Mouse (Mus musculus) brown adipose tissue, adult 24 weeks (tissue): ENCODE data around the gene Gm11639. TPM values are rescaled to one million over a fixed set of nuclear protein-coding genes. Genes with fewer than 3 reads are reported as not detected.

Experiments used
- H3K27ac ChIP-seq: fragments of 200-500 bp; replicated peaks from 2 replicates; pipeline ENCODE4 v1.5.1; 2012; ENCODE audit warnings: low read depth, mild to moderate bottlenecking, low read length
- H3K4me1 ChIP-seq: fragments of 200-500 bp; 2 replicates; pipeline ENCODE4 v1.6.1; 2012; ENCODE audit warnings: low read length, mixed read lengths; ENCODE audit not compliant: control insufficient read depth, insufficient read depth, insufficient read length
- H3K4me3 ChIP-seq: fragments of 200-500 bp; 2 replicates; pipeline ENCODE4 v1.5.1; 2012; ENCODE audit warnings: low read depth, mild to moderate bottlenecking, low read length, moderate library complexity; ENCODE audit not compliant: insufficient read depth
- polyA plus RNA-seq: library from polyadenylated mRNA; stranded (reverse); fragments of >200 nt; gene quantifications from 2 replicates; pipeline ENCODE4 v1.2.4, GENCODE M21; 2012; ENCODE audit not compliant: missing spikeins, insufficient read depth, insufficient read length

Gene Gm11639
- polyA plus RNA-seq, 1 experiment: not detected

DNA sequence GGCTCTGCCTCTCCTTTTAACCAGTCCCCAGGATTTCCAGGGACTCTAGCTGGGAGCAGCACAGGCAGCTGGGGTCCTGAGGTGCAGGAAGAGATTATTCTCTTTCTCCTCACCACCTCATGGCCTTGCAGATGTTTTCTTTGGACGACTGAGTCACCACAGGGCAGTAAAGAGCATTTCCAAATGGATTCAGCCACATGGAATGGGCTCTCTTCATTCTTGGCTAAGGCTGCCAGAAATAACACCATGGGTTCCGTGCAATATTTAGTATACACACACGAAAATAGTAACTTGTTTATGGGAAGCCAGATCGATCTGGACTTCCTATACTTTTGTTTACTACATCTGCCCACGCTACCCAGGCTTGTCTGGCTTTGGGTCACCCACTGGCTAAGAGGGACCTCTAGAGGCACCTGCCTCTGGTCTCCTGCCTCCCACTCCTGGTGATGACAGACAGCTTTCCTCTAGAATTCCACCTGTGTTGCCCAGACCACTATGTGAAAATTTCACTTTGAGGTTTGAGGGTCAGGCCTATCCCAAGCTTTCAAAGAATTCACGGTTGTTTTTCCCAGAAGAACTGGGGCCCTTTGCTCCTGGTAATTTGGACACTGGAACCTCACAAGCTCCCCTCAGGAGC lies 22.1 kb upstream of the Gm11639 start:
- Histone ChIP-seq H3K4me1 (no peaks in the 10 kb centered on the region), H3K27ac (no peak overlapping the region), H3K4me3 (no peak overlapping the region)

DNA sequence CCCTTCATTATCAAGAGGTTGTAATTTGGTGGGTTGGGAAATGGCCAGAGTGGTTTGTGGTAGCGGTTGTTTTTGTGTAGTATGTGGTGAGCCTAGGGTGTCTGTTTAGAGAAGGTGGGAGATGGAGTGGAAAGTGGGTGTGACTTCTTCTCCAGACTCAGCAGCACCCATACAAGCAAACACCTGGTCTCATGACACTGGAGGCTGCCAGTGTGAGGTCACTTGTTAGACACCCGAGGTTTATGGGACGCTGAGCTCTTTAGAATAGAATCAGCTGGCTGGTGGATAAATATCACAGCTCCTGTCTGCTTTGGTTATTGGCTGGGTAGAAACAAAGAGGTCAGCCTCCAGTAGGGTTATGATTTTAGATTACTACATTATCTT lies 21.6 kb upstream of the Gm11639 start:
- Histone ChIP-seq H3K4me1 (no peaks in the 10 kb centered on the region), H3K4me3 (no peak overlapping the region), H3K27ac (no peak overlapping the region)

DNA sequence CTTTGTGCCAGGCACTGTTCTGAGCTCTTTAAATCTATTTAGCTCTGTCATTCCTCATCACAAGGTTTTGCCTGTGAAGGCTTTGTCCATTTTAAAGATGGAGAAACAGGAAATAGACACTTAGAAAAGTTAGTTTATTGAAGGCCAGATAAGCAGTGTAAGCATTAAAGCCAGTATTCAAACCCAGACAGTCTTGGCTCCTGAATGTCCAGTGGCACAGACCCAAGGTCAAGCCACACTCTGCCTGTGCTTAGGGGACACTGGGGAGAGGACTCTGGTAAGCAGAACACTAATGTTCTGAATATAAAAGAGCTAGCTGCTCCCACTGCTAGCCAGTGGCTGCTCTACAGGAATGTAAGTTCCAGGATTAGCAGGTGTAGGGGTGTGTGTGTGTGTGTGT lies 21.1 kb upstream of the Gm11639 start:
- Histone ChIP-seq H3K27ac (no peak overlapping the region), H3K4me1 (no peaks in the 10 kb centered on the region), H3K4me3 (no peak overlapping the region)

DNA sequence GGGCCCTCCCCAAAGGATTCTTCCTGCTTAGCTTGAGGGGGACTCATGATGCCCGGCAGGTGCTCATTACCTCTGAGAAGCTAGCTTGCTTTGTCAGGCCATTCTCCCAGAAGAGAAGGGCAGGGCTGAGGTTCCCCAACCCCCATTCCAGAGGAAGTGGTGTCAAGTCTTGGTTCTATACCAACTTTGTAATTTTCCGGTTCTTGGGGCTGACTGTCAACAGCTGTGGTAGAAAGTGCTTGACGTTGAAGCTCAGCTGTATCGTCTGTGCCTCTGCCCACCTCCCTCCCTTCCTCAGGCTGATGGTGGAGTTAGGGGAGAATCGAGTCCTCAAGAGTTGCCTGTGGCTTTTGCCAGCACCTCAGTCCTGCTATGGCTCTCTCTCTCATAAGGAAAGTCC lies 18.1 kb upstream of the Gm11639 start:
- Histone ChIP-seq H3K4me1 (no peaks in the 10 kb centered on the region), H3K4me3 (no peak overlapping the region), H3K27ac (no peak overlapping the region)

DNA sequence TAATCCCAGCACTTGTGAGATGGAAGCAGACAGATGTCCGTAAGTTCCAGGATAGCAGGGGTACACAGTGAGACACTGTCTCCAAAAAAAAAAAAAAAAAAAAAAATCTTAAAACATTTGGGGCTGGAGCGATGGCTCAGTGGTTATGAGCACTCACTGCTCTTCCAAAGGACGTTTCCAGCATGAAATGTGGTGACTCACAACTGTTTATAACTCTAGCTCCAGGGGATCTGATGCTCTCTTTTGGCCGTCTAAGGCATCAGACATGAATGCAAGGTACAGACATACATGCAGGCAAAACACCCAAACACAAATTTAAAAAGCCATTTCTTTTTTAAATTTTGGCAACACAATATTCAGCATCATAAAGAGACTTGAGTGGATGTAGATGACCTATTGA lies 12.1 kb upstream of the Gm11639 start:
- no peak overlapping the region for H3K27ac ChIP-seq
- H3K4me1 ChIP-seq: no peaks in the 10 kb centered on the region
- no peak overlapping the region for H3K4me3 ChIP-seq

DNA sequence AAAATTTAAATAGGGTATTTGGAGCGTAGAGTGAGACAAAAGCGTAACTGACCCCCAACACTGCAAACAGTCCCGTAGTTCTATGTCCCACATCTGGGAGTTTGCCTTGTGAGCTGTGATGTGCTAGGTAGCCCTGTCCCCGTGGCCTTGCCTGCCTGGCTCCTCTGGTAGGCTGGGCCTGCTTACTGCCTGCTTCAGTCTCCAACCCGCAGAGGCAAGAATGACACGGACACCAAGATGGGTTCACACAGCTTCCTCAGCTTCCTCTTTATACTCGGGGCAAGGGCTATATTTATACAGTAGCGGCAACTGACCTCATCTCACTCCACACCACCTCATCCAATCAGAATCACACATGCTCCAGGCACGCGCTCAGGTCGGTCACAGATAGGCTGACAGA lies 10.7 kb upstream of the Gm11639 start:
- no peaks in the 10 kb centered on the region for H3K4me1 ChIP-seq
- H3K4me3 ChIP-seq: no peak overlapping the region
- H3K27ac ChIP-seq: no peak overlapping the region

DNA sequence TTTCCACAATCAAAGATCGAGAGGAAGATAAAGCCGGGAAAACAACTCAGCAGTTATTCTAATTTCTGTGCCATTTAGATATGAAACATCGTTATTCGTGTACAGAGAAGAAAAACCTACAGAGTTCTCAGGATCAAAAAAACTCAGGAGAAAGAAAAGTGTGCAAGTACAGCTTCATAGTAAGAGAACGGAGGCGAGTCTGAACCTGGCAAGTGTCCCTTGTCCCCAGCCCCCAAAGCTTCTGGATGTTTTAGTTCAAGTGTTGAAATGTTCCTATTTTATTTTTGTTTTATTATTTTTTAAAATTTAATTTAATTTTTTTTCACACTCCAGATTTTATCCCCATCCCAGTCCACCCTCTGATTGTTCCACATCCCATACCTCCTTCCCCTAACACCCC lies 7.7 kb downstream of the Gm11639 start:
- Histone ChIP-seq H3K4me3 (no peak overlapping the region), H3K4me1 (no peaks in the 10 kb centered on the region), H3K27ac (no peak overlapping the region)

DNA sequence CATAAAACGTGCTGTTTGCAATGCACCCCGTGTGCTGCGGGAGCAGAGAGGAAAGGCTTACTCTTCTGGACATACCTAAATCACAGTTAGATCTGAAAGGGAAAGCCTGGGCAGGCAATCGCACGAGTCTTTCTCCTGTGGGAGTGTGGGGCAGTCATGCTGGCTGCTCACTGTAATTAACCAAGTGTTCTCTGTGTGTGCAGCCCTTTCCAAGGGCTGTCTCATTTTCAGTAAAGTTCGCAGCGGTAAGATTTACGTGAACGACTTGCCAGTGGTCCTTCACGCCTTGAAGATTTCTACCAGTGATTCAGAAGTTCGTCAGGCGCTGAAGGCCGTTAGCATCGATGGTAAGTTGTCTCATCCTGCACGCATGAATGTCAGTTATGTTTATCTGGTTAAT lies 18.6 kb downstream of the Gm11639 start:
- Histone ChIP-seq H3K27ac (no peak overlapping the region), H3K4me3 (no peak overlapping the region), H3K4me1 (no peaks in the 10 kb centered on the region)

DNA sequence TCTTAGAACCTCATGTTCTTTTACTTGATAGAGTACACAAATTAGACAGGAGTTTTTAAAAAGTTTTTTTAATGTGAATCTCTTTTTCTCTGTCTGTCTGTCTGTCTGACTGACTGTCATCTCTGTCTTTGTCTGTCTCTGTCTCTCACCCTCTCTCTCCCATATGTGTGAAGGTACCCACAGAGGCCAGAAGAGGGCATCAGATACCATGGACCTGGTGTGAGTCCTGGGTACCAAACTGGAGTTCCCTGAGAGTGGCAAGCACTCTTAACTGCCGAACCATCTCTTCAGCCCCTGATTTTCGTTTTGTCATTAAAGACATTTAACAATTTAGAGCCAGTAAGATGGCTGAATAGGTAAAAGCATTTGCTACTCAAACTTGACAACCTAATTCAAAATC lies 21.6 kb downstream of the Gm11639 start:
- H3K4me3 ChIP-seq: no peak overlapping the region
- no peaks in the 10 kb centered on the region for H3K4me1 ChIP-seq
- H3K27ac ChIP-seq: no peak overlapping the region

DNA sequence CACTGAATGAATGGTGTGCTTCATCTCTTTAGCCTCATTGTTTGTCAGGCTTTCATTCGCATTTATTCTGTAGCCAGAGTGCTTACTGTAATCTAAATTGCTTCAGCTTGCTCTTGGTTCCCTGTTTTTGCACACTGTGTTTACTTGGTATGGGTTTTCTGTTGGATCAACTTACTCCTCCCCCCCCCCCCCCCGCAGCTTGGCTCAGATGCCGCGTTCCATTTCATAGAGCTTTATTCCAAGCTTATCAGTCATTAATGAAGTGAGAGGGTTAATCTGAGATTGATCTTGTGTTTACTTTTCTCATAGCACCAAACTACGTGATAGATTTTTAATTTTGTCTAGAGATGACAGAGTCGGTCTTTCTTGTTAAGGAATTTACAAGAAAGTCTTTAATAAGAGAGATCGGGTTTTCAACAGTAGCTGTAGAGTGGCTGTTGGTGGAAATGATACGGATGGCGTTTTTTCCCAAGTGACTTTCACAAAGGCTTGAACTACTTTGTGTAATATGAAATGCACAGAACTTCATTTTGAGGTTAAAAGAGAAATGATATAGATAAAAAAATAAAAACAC lies 59.6 kb downstream of the Gm11639 start:
- Histone ChIP-seq H3K27ac (no peak overlapping the region), H3K4me3 (no peak overlapping the region), H3K4me1 (no peaks in the 10 kb centered on the region)

DNA sequence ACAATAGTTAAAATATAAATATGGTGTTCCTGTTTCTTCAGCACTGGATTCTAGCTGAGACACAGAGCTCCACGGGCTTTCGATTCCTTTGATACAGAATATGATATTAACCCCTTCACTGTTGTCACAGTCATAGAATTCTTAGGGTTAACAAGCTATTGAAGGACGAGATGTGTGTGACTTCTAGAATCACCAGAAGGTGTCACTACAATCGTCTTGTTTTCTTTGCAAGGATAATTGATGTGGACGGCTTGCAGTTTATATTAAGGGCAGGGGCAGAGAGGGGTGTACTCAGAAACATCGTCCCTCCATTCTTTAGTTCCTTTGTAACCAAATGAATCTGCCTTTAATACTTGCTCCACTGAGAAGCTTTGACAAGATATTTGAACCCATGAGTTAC lies 80.3 kb downstream of the Gm11639 start:
- Histone ChIP-seq H3K27ac (no peak overlapping the region), H3K4me3 (no peak overlapping the region), H3K4me1 (no peaks in the 10 kb centered on the region)

DNA sequence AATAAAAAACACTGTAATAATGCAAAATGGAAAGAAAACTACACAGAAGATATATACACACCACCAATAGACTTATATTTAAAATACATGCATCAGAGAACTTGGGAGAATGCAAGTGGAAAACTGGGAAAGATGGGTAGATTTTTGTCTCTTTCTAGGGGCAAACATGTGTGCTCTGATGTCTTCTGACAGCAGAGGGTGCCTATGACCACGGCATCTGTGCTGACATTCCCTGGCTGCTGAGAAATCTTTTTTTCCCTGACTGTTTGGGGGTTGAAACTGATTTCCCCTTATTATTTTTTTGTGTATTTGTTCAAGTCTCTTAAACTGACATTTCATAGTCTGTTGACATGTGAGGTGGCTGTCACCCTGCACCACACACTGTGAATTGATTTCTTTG lies 81.6 kb downstream of the Gm11639 start:
- H3K4me1 ChIP-seq: no peaks in the 10 kb centered on the region
- H3K27ac ChIP-seq: no peak overlapping the region
- H3K4me3 ChIP-seq: no peak overlapping the region

DNA sequence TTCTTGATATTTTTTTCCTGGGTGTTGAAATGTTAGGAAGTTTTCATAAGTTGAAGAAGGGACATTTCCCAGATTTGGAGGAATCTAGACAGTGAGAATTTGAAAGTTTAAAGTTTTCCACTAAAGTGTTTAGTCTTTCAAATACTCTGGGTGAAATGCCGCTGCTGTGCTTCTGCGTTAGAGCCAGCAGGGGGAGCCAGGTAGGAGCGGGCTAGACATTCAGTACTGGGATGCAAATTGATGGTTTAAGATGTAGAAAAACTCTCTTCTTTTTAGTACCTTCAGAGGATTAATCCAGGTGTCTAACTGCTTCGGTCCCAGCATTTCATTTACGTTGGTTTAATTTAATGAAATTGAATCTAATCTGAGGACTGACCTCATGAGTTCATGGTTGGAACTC lies 82.6 kb downstream of the Gm11639 start:
- Histone ChIP-seq H3K4me1 (no peaks in the 10 kb centered on the region), H3K27ac (no peak overlapping the region), H3K4me3 (no peak overlapping the region)

DNA sequence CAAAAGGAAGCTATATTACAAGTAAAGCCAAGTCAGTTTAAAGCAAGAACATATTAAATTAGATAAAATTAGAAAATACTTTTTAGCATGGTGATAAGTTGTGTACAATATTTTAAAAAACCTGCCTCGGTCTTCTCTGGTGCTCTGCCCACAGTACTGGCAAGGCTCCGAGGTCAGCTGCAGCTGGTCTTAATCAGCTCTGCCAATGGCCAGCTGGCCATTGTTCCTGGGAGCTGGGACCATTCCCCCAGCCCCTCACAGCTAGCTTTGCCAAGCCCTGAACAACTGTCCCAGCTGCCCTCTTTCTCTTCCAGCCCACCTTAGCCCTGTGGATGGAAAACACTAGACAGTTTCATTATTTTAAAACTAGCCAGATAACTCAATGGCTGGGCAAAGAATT lies 93.3 kb downstream of the Gm11639 start:
- Histone ChIP-seq H3K27ac (no peak overlapping the region), H3K4me3 (no peak overlapping the region), H3K4me1 (no peaks in the 10 kb centered on the region)

DNA sequence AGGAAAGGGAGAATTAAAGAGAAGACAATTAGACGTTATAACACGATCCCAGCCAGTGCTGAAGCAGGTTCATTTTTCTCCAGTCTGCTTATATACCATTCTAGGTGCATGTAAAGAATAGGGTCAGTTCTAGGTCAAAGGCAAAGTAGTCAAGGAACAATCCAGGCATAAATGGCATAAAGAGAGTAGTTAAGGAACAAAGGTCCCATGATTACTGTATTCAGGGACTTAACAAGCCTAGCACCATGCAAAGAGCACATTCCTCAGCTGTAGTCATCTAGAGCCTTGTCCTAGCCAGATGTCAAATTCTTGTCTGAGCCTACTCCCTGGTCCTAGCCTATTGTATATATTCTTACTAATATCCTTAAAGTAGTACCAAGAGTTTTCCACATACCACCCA lies 259.2 kb downstream of the Gm11639 start:
- no peak overlapping the region for H3K27ac ChIP-seq
- H3K4me1 ChIP-seq: no peaks in the 10 kb centered on the region
- H3K4me3 ChIP-seq: no peak overlapping the region

DNA sequence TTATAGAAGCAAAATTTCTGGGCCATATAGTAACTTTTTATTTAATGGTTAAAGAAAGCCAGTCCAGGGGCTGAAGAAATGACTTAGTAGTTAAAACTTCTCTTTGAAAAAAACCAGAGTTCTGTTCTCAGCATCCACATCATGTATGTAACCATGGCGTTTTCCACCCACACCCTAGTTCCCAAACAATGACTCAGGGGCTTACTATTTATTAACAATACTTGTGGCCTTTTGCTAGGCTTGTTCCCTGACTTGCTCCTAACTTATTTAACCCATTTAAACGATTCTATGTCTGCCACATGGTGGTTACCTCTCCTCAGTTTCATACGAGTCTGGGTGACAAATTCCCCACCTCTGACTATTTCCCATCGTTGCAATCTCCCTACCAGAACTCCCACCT lies 266.8 kb downstream of the Gm11639 start:
- Histone ChIP-seq H3K27ac (no peak overlapping the region), H3K4me3 (no peak overlapping the region), H3K4me1 (no peaks in the 10 kb centered on the region)
